Mouse (Mus musculus) kidney, postnatal 0 days (tissue): ENCODE measurements around the gene Nup205. TPM values are rescaled to one million over a fixed set of nuclear protein-coding genes. Genes with fewer than 3 reads are reported as not detected.

Experiments
- ATAC-seq: fragments of 200-750 bp; cut with Nextera tagmentation; replicated peaks from 2 replicates; pipeline ENCODE4 v1.8.0; 2017; ENCODE audit warnings: low read depth, moderate number of reproducible peaks, moderate TSS enrichment, moderate library complexity; ENCODE audit not compliant: low FRiP score
- DNase-seq: peaks from one replicate; pipeline ENCODE4 v3.0.0-alpha.2; 2016; ENCODE audit warnings: low spot score
- H3K27ac ChIP-seq: fragments of 300-500 bp; sonication (generic); 2 replicates; pipeline ENCODE4 v1.5.1; 2014; ENCODE audit warnings: mild to moderate bottlenecking
- H3K27me3 ChIP-seq: fragments of 300-500 bp; sonication (generic); 2 replicates; pipeline ENCODE4 v1.6.1; 2014; ENCODE audit warnings: low read length, mixed read lengths; ENCODE audit not compliant: insufficient read depth
- H3K36me3 ChIP-seq: fragments of 300-500 bp; sonication (generic); 2 replicates; pipeline ENCODE4 v1.6.1; 2014; ENCODE audit warnings: low read length, mixed read lengths; ENCODE audit not compliant: insufficient read depth
- H3K4me1 ChIP-seq: fragments of 300-500 bp; sonication (generic); replicated peaks from 2 replicates; pipeline ENCODE4 v1.6.1; 2014; ENCODE audit warnings: antibody characterized with exemption, low read length, mixed read lengths; ENCODE audit not compliant: insufficient read depth
- H3K4me2 ChIP-seq: fragments of 300-500 bp; sonication (generic); 2 replicates; pipeline ENCODE4 v1.6.1; 2014; ENCODE audit warnings: mild to moderate bottlenecking, low read length, moderate library complexity, mixed read lengths
- H3K4me3 ChIP-seq: fragments of 300-500 bp; sonication (generic); replicated peaks from 2 replicates; pipeline ENCODE4 v1.5.1; 2014; ENCODE audit warnings: low read depth, low read length
- H3K9ac ChIP-seq: fragments of 300-500 bp; sonication (generic); 2 replicates; pipeline ENCODE4 v1.6.1; 2014; ENCODE audit warnings: low read depth, low read length
- H3K9me3 ChIP-seq: fragments of 300-500 bp; sonication (generic); replicated peaks from 2 replicates; pipeline ENCODE4 v1.6.1; 2016; ENCODE audit warnings: low read length, inconsistent platforms, mixed read lengths
- CTCF ChIP-seq: IDR thresholded peaks from 2 replicates; pipeline ENCODE4 v1.5.1; 2016; ENCODE audit warnings: antibody characterized with exemption, low read depth, mild to moderate bottlenecking, moderate library complexity
- WGBS: fragments of 180-500 bp; shearing (Covaris S2); extraction: QIAGEN DNeasy Blood & Tissue Kit; methylation state at CpG from one replicate; pipeline ENCODE4 v1.1.7; 2014; 5-methylcytosine and 5-hydroxymethylcytosine counted together
- polyA plus RNA-seq: library from polyadenylated mRNA; unstranded; fragments of >200 nt; fragmentation: Nextera tagmentation; extraction: Ambion mirVana; gene quantifications from 2 replicates; pipeline ENCODE4 v1.2.1, GENCODE M21; 2015

Nup205 gene
- polyA plus RNA-seq, 1 experiment from 2014 or later: 18.4 TPM

- 53% methylated on average over 2 of the region's 2 CpGs for WGBS
- ATAC-seq (no peak), DNase-seq (no peak)
- Histone ChIP-seq H3K4me3 (no peak overlapping the region), H3K4me1 (0 out of 2 replicates have a peak, but pooled peaks cover 4% of the 10 kb centered on the region), H3K36me3 (no peaks in the 10 kb centered on the region), H3K4me2 (no peak overlapping the region), H3K9ac (no peak overlapping the region), H3K9me3 (no peaks in the 10 kb centered on the region), H3K27ac (no peak overlapping the region), H3K27me3 (no peaks in the 10 kb centered on the region)
- no peak for TF ChIP-seq CTCF
Measured at GRCm38 (mm10) chr6:35297001-35297400, 119.8 kb downstream of the Nup205 start.

Other genes with a start within 250 kb of the Nup205 start
- gene Slc23a4, start 189.0 kb upstream of the Nup205 start, polyA plus RNA-seq: 0.21 and 0.27 TPM in 2 replicates
- 21.0 and 23.5 TPM in 2 replicates for gene Cnot4, start 43.7 kb upstream of the Nup205 start, polyA plus RNA-seq
- gene Slc13a4, start 130.7 kb downstream of the Nup205 start, polyA plus RNA-seq: 0.19 and 0.30 TPM in 2 replicates
- gene Fam180a, start 148.7 kb downstream of the Nup205 start, polyA plus RNA-seq: 0.11 and 0.18 TPM in 2 replicates